Mouse (Mus musculus): ENCODE measurements around the gene Tcte1.

The Tcte1 gene

GRCm38 (mm10) chr17:45566360-45567161 is 43.3 kb downstream of the Tcte1 start:
- no peak for DNase-seq

- DNase-seq, result no peak
These were observed 43.9 kb downstream of the Tcte1 start for GRCm38 (mm10) chr17:45567162-45567601.

GRCm38 (mm10) chr17:45568990-45569389 is 45.8 kb downstream of the Tcte1 start:
- no peak for DNase-seq

DNA sequence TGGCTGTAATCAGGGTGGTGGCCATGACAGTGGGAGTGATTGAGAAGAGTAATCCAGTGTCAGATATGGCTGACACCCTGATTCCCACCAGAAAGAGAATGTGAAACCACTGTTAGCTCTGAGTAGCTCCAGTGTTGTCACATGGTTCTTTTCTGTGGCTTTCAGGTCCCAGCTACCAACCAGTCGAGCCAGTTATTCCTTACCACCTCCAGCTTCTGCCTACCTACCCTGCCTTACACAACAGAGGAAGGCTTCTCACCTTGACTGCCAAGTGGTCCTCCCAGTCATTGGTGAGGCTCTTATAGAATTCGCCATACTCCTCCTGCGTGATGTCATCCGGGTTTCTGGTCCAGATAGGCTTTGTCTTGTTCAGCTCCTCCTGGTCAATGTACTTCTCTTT is 46.8 kb downstream of the Tcte1 start:
- no peak for DNase-seq

DNA sequence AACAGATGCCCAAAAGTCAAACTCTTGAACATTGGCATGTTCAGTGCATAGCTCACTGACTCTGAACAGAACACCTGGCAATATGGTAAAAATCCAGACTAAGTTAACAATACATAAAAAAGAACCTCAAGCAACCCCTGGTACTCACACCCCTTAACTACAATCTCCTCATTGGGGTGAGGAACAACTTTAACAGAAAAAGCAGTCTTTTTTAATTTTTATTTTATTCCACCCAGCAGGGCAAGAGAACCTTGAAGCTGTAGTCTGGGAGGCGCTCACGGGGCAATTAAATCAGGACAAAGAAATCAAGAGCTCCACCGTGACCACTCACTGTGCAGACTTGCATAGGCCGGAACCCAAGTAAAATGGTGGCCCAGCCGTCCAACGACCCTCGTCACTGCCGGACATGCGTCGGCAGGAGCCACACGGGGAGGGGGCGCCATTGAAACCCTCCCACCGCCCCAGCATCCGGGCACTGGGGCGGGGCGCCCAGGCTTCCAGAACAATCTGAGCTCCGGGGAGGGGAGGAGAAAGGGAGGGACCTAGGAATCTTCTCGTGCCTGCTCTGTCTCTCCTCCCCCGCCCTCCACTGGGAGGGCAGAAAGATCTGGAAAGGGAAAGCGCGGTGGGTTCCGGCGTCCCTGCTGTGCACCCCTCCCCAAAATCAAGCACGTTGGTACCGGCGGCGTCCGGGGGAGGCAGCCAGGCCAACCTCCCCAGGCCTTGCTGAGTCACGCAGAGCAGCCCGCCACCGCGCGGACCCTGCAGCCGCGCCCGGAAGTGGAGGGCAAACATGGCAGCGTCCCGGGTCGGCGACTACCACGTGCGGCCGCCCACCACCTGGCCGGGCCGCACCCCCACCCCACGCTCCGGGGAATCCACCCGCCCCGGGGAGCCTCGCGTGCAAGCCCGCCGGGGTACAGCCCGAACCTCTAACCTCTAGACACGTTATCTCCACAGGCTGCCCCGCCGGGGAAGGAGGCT is 49.2 kb downstream of the Tcte1 start:
- peak; percentile 83 to 88 for DNase-seq

DNA sequence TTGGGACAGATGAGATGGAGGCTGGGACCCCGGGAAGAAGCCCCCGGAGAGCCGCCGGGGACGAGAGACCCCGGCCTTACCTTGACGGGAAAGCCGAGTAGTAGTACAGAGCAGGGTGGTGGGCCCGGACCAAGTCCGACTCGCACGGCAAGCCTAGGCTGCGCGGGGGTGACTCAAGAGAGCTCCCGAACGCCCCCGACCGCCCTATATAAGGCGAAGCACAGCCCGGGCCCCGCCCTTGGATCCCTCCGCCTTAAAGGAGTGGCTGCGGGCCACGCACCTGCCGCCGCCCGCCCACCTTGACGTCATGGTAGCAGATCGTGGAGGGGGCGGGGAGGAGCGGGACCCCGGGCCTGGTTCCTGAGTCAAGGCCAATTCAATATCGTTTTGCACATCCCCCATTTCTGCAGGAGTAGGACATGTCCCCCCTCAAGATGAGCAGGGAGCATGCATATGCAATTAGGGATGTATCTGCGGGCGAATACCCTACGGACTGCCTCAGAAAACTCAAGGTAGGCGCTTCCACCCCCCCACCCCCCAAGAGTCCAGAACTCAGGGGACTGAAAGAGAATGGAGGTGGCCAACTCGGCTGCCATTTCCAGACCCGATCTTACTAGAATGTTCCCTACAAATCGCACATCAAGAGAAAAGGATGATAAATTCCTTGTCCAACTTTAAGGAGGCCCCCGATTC is 50.0 kb downstream of the Tcte1 start, which contains the start of gene Hsp90ab1:
Hsp90ab1 (minus strand) TSS at position 185 of the 693 bp plus-strand sequence.
- DNase-seq, result peak; percentile 99

GRCm38 (mm10) chr17:45573780-45574123 is 50.5 kb downstream of the Tcte1 start:
- DNase-seq, result peak; percentile 98 to 99

DNA sequence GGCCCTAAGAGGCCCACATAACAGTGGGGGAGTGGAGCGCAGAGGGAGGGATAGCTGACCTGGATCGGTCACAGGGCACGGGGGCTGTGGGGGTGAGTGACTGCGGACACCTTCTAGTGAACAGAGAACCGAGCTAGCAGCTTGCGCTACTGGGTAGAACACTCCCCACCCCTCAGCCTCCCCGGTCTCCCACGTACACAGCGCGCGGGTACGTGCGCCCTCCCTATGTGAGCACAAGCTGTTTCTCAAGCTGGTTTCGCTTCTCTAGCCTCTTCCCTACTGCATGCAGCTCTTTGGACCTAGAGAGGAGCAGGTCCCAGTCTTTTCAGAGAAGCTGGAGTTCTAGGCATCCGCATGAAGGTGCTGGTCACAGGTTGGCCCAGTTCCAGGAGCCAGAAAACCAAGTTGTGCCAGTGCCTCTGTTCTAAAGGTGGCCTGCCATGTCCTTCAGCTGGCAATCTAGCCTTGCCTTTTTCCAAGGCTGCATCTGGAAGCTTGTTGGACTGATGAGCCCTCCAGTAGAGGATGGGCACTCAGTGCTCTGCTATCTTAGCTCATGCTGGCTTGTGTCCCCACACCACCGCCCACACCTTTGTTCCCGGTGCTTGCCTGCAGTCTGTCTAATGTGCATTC is 51.0 kb downstream of the Tcte1 start:
- DNase-seq, result peak; percentile 78 to 79

GRCm38 (mm10) chr17:45575123-45575897 is 52.1 kb downstream of the Tcte1 start:
- no peak for DNase-seq

DNA sequence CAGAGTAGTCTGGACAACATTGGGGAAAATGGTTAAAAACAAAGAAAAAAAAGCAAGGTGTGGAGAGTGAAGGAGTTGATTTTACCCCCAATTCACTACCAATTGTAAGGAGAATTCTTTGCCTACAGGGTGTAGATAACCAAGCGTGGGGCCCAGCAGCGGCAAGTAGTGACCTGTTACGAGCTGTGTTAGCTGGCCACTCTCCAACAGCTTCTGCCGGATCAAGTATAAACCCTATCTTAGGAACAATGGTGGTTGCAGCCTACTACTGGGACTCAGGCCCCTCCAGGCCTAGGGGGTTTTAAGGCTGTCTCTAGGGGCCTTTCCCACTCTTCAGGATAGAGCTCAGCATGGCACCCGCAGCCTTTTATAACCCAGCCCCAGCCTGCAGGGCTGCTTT is 55.0 kb downstream of the Tcte1 start:
- DNase-seq, result no peak

GRCm38 (mm10) chr17:45578843-45579242 is 55.6 kb downstream of the Tcte1 start:
- no peak for DNase-seq

DNA sequence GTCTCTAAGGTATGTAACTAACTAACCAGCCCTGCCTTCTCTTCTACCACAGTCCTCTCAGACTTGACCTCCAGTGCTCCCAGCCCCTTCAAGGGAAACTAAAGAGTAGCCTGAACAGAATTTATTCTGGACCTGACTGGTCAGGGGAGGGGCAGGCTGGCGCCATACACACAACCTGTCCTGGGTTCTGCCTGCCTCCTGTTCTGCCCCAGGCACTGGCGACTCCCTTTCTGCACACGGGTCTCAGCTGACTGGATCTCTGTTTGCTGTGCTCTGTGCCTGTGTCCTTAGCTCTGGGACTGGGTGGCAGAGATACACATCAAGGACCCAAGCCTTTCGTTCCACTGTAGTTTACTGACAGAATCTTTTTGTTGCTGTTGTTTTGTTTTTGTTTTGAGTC is 56.3 kb downstream of the Tcte1 start:
- DNase-seq, result no peak

- peak; percentile 59 to 72 for DNase-seq
These were observed 57.8 kb downstream of the Tcte1 start for GRCm38 (mm10) chr17:45580958-45581477.

DNA sequence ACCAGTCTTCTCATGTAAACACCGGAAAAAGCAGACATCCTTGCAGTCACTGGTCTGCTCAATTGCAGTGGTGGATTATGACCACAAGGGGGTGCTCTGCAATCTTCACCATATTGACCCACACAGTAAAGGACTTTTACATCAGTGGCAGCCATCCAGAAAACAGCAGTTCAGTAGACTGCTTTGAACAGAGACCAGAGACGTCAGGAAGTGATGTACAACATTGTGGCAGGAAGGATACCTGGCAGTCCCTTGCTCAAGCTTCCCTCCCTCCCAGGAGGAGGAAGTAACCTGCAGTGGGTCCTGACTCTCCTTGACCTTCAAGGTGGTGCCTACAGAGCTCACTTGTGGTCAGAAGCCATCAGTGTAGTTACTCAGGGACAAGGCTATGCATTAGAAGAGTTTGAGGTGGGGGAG is 58.3 kb downstream of the Tcte1 start:
- DNase-seq, result peak; percentile 63 to 76

- no peak for DNase-seq
These were observed 59.0 kb downstream of the Tcte1 start for GRCm38 (mm10) chr17:45582188-45582587.

- no peak for DNase-seq
These were observed 59.6 kb downstream of the Tcte1 start for GRCm38 (mm10) chr17:45582715-45583355.

GRCm38 (mm10) chr17:45584096-45584896 is 61.1 kb downstream of the Tcte1 start:
- peak; percentile 87 to 91 for DNase-seq

- DNase-seq, result peak; percentile 74 to 75
These were observed 61.9 kb downstream of the Tcte1 start for GRCm38 (mm10) chr17:45584939-45585678.

Data from lung, adult 18-20 months (tissue).